Mouse (Mus musculus) liver, embryonic 15.5 days (tissue): Measurements from ENCODE around the gene Smim27. TPM values are rescaled to one million over a fixed set of nuclear protein-coding genes. Genes with fewer than 3 reads are reported as not detected.
"Not testable (repeated sequence)": the region's sequence is repeated elsewhere in the genome, so short reads cannot be mapped to it uniquely, and the experiment has no call there.

Experiments used
- ATAC-seq: fragments of 200-750 bp; cut with Nextera tagmentation; 2 replicates; pipeline ENCODE4 v1.8.0; 2017; ENCODE audit warnings: moderate number of reproducible peaks, mild to moderate bottlenecking, moderate library complexity; ENCODE audit not compliant: insufficient read depth
- H3K27ac ChIP-seq: fragments of 300-500 bp; sonication (generic); replicated peaks from 2 replicates; pipeline ENCODE4 v1.5.1; 2015; ENCODE audit warnings: mild to moderate bottlenecking, inconsistent platforms
- H3K27me3 ChIP-seq: fragments of 300-500 bp; sonication (generic); 2 replicates; pipeline ENCODE4 v1.6.1; 2015; ENCODE audit warnings: mild to moderate bottlenecking, inconsistent platforms
- H3K36me3 ChIP-seq: fragments of 300-500 bp; sonication (generic); replicated peaks from 2 replicates; pipeline ENCODE4 v1.6.1; 2015; ENCODE audit warnings: moderate library complexity, mild to moderate bottlenecking, inconsistent platforms
- H3K4me1 ChIP-seq: fragments of 300-500 bp; sonication (generic); replicated peaks from 2 replicates; pipeline ENCODE4 v1.6.1; 2015; ENCODE audit warnings: inconsistent platforms
- H3K4me2 ChIP-seq: fragments of 300-500 bp; sonication (generic); 2 replicates; pipeline ENCODE4 v1.6.1; 2015; ENCODE audit warnings: moderate library complexity, mild to moderate bottlenecking, inconsistent platforms
- H3K4me3 ChIP-seq: fragments of 300-500 bp; sonication (generic); replicated peaks from 2 replicates; pipeline ENCODE4 v1.5.1; 2015; ENCODE audit warnings: mild to moderate bottlenecking, inconsistent platforms
- H3K9ac ChIP-seq: fragments of 300-500 bp; sonication (generic); 2 replicates; pipeline ENCODE4 v1.6.1; 2015; ENCODE audit warnings: moderate library complexity, mild to moderate bottlenecking, inconsistent platforms
- H3K9me3 ChIP-seq: fragments of 300-500 bp; sonication (generic); replicated peaks from 2 replicates; pipeline ENCODE4 v1.6.1; 2016; ENCODE audit warnings: inconsistent platforms
- WGBS: fragments of 180-500 bp; shearing (Covaris S2); methylation state at CpG from one replicate; pipeline ENCODE4 v1.1.7; 2015; ENCODE audit warnings: mixed read lengths; ENCODE audit not compliant: insufficient replicate concordance; 5-methylcytosine and 5-hydroxymethylcytosine counted together
- polyA plus RNA-seq: library from polyadenylated mRNA; unstranded; fragments of >200 nt; fragmentation: Nextera tagmentation; extraction: Ambion mirVana; gene quantifications from 2 replicates; pipeline ENCODE4 v1.2.1, GENCODE M21; 2015

Gene Smim27
- polyA plus RNA-seq, 1 experiment from 2014 or later, result 17.5 TPM

DNA sequence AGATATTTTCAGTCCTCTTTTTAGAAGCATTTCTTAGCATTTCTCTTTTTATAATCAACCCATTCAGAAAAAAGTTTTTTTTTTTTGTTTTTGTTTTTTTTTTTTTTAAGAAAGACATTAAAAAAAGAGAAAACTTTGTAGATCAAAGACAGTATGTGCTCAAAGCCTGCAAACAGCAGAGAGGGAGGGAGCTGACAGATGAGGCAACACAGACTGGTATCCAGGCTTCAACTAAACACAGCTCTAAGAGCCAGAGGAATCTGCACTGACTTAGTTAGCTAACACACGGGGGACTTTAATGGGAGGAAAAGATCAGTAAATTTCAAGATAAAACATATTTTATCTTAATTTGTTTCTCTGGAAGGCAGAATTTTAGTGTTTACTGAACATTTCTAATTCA, 5.1 kb upstream of the Smim27 start:
- Histone ChIP-seq H3K4me3 (no peak overlapping the region), H3K9me3 (no peaks in the 10 kb centered on the region), H3K4me1 (peaks cover 34% of the 10 kb centered on the region), H3K9ac (no peak overlapping the region), H3K4me2 (no peak overlapping the region), H3K27me3 (no peaks in the 10 kb centered on the region), H3K27ac (no peak overlapping the region), H3K36me3 (peaks cover 65% of the 10 kb centered on the region)
- ATAC-seq, result no peak
- 38% methylated on average over 1 of the region's 1 CpGs for WGBS

DNA sequence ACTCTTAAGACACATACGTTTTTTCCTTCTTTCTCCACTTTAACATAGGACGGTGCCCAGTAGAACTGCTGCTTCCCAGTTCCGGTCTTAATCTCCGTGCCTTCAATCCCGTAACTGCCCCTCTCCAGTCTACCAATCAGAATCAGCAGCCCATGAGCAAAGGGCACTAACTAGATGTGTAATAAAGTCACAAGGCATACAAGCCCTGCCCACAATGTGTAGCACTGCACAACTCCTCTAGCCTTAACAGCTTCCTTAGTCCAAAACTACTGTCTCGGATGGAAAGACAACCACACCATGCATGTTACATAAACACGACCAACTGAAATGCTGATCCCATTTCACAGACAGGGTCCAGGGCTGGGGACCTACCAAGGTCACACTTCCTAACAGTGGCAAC, 1.7 kb upstream of the Smim27 start:
- Histone ChIP-seq H3K4me3 (peak overlapping the region; percentile 85), H3K36me3 (peaks cover 35% of the 10 kb centered on the region), H3K9ac (peak overlapping the region; percentile 76), H3K4me2 (peak overlapping the region; percentile 93), H3K27ac (peak overlapping the region; percentile 93), H3K4me1 (peaks cover 42% of the 10 kb centered on the region), H3K27me3 (no peaks in the 10 kb centered on the region), H3K9me3 (no peaks in the 10 kb centered on the region)
- 59% methylated on average over 7 of the region's 7 CpGs for WGBS
- ATAC-seq, result no peak

DNA sequence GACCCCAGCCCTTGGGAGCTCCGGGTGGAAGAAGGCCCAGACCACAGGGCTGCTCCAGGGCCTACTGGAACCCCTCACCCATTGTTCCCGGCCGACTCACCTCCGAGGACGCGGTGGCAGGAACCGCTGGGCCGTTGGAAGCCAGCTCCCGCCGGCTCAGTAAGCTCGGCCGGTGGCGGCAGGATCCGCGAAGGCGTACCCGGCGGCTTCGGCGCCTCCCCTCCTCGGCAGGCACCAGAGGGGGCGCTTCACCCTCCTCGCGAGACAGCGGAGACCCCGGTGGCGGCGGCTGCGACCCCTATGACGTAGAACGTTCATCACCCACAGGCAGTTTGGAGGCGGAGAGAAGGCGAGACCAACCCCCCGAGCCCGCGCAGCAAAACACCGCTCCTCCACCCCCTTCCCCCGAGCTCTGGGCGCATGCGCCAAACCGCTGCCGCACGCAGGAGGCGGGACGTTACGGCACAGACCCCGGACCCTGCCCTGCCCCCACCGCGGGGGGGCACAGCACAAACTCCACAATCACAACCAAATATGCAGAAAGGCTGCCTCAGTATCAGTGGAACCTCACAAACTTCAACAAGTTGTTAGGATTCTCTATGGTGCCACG, 1.1 kb upstream of the Smim27 start:
- Histone ChIP-seq H3K27ac (peak overlapping the region; percentile 93), H3K4me3 (peak overlapping the region; percentile 85), H3K9ac (peak overlapping the region; percentile 76), H3K36me3 (peaks cover 33% of the 10 kb centered on the region), H3K9me3 (no peaks in the 10 kb centered on the region), H3K27me3 (no peaks in the 10 kb centered on the region), H3K4me2 (peak overlapping the region; percentile 93), H3K4me1 (peaks cover 42% of the 10 kb centered on the region)
- peak; percentile 68 for ATAC-seq
- WGBS, result under 1% methylated on average over 46 of the region's 50 CpGs

DNA sequence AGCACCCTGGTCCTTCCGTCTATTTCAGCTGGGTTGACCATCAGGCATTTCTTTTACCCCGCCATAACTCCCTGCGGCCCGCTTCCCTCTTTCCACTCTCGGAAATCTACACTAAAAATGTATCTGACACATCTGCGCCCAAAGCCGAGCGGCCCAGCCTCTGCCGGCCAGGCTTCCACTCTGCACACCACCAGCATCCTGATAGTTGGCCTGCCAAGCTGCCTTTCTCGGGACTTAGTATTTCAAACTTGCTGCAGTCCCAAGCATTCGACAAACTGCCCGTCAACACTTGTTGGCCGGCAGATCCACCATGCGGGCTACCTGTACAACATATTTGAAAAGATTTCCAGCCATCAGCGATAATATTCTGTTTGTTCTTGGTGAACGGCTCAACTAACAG, 544 bp upstream of the Smim27 start:
- Histone ChIP-seq H3K9ac (peak overlapping the region; percentile 76), H3K4me2 (peak overlapping the region; percentile 93), H3K4me1 (peaks cover 42% of the 10 kb centered on the region), H3K27ac (peak overlapping the region; percentile 93), H3K9me3 (no peaks in the 10 kb centered on the region), H3K27me3 (no peaks in the 10 kb centered on the region), H3K4me3 (peak overlapping the region; percentile 85), H3K36me3 (peaks cover 33% of the 10 kb centered on the region)
- under 1% methylated on average over 16 of the region's 16 CpGs for WGBS
- ATAC-seq, result peak; percentile 13; the same call in 1 of the 2 replicates

DNA sequence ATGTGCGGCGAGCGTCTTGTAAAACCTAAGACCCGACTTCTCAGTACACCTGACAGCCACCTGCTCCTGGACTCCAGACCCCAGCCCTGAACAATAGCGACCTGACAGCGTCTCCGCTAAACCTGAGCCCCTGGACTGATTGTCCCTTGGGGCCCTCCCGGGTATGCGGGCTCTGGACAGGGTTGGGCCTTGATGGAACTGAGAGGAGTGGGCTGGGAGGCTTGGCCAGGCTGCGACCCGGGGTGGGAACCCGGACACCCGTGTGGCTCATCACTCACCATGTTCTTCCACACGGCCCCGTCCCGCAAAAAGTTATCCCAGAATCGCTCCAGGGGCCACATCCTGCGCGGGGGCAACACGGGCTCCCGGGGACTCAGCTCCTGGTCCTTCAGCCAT, 9.5 kb downstream of the Smim27 start:
- Histone ChIP-seq H3K9ac (peak overlapping the region; percentile 84), H3K4me2 (peak overlapping the region; percentile 92), H3K27ac (peak overlapping the region; percentile 65; the same call in 1 of the 2 replicates), H3K27me3 (no peaks in the 10 kb centered on the region), H3K4me3 (peak overlapping the region; percentile 93), H3K36me3 (peaks cover 12% of the 10 kb centered on the region; the same call in 1 of the 2 replicates), H3K4me1 (peaks cover 21% of the 10 kb centered on the region), H3K9me3 (no peaks in the 10 kb centered on the region)
- ATAC-seq, result peak; percentile 56
- under 1% methylated on average over 21 of the region's 21 CpGs for WGBS

DNA sequence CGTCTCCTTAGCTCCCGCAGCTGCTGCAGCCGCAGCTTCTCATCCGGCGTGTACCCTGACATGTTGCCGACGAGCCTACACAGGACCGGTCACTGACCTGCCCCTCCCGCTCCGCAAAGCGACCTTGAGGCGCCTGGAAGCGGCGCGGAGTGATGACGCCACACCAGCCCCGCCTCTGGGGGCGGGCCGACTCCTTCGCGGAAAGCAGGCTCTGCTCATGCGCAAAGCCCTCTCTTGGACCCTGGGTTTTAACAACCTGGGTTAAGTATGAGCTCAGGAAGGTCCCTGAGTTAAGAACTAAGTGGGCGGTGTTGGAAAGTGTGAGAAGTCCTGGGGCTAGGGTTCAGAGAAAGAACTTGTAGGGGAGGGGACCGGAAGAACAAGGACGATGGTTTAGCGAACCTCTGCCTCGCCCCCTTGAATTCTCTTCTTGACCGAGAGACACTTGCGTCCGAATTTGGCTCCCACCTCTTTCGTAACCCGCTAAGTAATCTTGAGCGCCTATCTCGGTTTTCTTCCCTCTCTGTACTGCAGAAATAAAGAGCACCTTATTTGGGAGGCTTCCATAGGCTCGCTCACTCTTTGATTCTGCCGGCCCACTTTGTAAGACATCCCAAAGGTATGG, 10.0 kb downstream of the Smim27 start, which contains the start of gene Ndufb6:
Gene Ndufb6, minus strand, starts transcription at position 146 of the 625 bp plus-strand sequence.
- Histone ChIP-seq H3K27ac (peak within 1 kb of the TSS; percentile 78), H3K27me3 (no peaks in the 10 kb centered on the region), H3K4me2 (peak within 1 kb of the TSS; percentile 92), H3K9ac (peak within 1 kb of the TSS; percentile 84), H3K9me3 (no peaks in the 10 kb centered on the region), H3K4me3 (peak within 1 kb of the TSS; percentile 93), H3K36me3 (peaks cover 12% of the 10 kb centered on the region; the same call in 1 of the 2 replicates), H3K4me1 (peaks cover 21% of the 10 kb centered on the region)
- peak; percentile 96 for ATAC-seq
- WGBS, result under 1% methylated on average over 36 of the region's 36 CpGs

DNA sequence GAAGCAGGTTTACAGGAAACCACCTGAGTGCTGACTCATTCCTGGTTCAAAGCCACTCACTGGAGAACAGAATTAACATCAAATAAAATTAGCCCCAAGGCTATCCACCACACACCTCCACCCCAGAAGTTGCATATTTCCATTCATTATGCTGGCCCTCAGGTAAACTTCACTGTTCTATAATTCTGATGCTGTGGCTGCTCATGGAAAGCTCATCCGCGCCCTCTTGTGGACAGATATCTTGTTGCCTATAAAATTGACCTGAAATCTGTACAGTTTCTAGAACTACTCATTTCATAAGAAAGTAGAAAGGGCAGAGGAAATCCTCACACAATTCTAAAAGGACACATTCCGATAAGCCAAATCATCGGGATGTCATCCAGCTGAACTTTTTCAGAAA, 16.2 kb downstream of the Smim27 start:
- H3K9ac ChIP-seq, result no peak overlapping the region
- H3K27me3 ChIP-seq, result no peaks in the 10 kb centered on the region
- H3K4me3 ChIP-seq, result no peak overlapping the region
- no peak overlapping the region for H3K4me2 ChIP-seq
- H3K9me3 ChIP-seq, result no peaks in the 10 kb centered on the region
- no peaks in the 10 kb centered on the region for H3K36me3 ChIP-seq
- WGBS, result 12% methylated on average over 4 of the region's 4 CpGs
- H3K27ac ChIP-seq, result no peak overlapping the region
- H3K4me1 ChIP-seq, result no peaks in the 10 kb centered on the region
- ATAC-seq, result no peak

DNA sequence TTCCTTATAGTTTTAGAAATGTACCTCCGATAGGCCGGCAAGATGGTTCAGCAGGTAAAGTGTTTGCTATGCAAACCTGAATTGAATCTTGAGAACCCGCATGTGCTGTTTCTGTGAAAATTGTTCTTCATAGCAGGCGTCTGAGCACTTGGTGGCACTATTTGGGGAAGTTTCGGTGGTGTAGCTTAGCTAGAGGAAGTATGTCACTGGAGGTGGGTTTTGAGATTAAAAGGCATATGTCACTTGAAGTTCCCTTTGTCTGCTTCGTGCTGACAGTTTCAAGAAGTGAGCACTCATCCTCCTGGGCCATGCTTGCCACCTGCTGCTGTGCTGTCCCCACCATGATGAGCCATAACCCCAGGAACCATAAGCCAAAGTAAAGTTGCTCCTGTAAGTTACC, 18.0 kb downstream of the Smim27 start:
- H3K27me3 ChIP-seq, result no peaks in the 10 kb centered on the region
- no peak overlapping the region for H3K4me2 ChIP-seq
- no peaks in the 10 kb centered on the region for H3K36me3 ChIP-seq
- H3K4me1 ChIP-seq, result no peaks in the 10 kb centered on the region
- ATAC-seq, result no peak
- 0 out of 2 replicates have a peak, but pooled peaks cover under 1% of the 10 kb centered on the region for H3K9me3 ChIP-seq
- no peak overlapping the region for H3K4me3 ChIP-seq
- no peak overlapping the region for H3K9ac ChIP-seq
- 39% methylated on average over 6 of the region's 6 CpGs for WGBS
- H3K27ac ChIP-seq, result no peak overlapping the region

DNA sequence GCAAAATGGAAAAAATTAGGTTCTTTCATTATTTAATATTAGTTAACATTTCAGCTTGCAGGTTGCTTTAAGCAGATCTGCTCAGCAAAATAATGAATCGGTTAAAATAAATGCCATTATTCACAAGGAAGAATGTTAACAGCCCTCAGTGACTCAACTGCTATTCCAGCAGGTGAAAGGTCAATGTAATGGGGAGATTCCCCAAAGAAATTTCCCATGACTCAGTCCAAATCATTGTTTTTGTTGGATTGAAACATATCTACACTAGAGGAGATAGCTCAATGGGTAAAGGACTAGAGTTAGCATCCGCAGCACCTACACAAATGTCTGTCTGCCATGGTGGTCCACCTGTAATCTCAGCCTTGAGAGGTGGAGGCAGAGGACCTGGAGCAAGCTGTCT, 19.7 kb downstream of the Smim27 start:
- WGBS, result 67% methylated on average over 2 of the region's 2 CpGs
- no peak for ATAC-seq

DNA sequence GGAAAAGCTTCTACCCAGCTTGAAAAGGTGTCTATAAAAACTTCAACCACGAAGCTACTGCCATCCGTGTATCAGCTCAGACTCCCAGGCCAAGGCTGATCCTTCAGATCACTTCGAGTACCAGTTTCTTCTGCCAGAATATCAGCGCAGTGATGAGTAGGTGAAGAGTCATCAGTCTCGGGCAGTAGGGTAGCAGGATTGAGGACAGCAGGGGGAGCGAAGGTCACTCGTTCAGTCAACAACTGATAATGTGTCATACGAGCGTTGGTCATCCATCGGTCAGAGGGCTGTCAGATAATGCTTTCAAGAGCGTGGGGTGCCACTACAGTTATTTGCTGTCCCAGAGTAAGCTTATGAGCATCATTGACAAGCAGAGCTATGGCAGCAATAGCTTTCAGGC, 22.1 kb downstream of the Smim27 start:
- WGBS, result 76% methylated on average over 11 of the region's 11 CpGs
- not testable (repeated sequence) for ATAC-seq, H3K4me2 ChIP-seq

More for the DNA sequence above, 19.7 kb downstream of the Smim27 start:
- Histone ChIP-seq H3K9me3 (0 out of 2 replicates have a peak, but pooled peaks cover 5% of the 10 kb centered on the region), H3K4me3 (no peak overlapping the region), H3K4me2 (no peak overlapping the region), H3K27ac (no peak overlapping the region), H3K27me3 (no peaks in the 10 kb centered on the region), H3K4me1 (no peaks in the 10 kb centered on the region), H3K36me3 (no peaks in the 10 kb centered on the region), H3K9ac (no peak overlapping the region)

DNA sequence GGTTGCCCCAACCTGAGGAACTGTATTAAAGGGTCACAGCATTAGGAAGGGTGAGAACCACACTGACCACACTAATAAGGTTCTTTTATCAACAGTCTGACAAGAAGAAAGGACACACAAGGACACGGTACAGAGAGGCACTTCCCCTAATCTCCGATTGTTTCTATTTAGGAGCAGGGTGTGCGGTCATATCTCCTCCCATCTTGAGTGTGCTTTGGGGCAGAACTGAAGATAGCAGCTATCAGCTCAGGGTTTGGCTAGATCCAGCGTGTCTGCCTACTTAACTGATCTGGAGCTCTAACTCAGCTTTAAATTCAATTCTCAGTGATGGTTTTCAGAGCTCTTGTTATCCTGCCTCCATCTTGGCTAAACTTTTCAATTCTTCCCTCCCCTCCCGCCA, 29.8 kb downstream of the Smim27 start:
- no peaks in the 10 kb centered on the region; the same call in 1 of the 2 replicates for H3K9me3 ChIP-seq
- no peak overlapping the region for H3K9ac ChIP-seq
- no peak overlapping the region for H3K4me3 ChIP-seq
- H3K4me2 ChIP-seq, result no peak overlapping the region
- WGBS, result 20% methylated on average over 5 of the region's 5 CpGs
- H3K27me3 ChIP-seq, result no peaks in the 10 kb centered on the region
- no peaks in the 10 kb centered on the region for H3K36me3 ChIP-seq
- peaks cover 4% of the 10 kb centered on the region; the same call in 1 of the 2 replicates for H3K4me1 ChIP-seq
- H3K27ac ChIP-seq, result no peak overlapping the region
- ATAC-seq, result no peak

More for the DNA sequence above, 22.1 kb downstream of the Smim27 start:
- not testable (repeated sequence) for H3K4me1 ChIP-seq, H3K27me3 ChIP-seq, H3K27ac ChIP-seq, H3K4me3 ChIP-seq, H3K36me3 ChIP-seq, H3K9ac ChIP-seq, H3K9me3 ChIP-seq
